Mouse (Mus musculus): ENCODE measurements around the gene Prkcb.

DNA sequence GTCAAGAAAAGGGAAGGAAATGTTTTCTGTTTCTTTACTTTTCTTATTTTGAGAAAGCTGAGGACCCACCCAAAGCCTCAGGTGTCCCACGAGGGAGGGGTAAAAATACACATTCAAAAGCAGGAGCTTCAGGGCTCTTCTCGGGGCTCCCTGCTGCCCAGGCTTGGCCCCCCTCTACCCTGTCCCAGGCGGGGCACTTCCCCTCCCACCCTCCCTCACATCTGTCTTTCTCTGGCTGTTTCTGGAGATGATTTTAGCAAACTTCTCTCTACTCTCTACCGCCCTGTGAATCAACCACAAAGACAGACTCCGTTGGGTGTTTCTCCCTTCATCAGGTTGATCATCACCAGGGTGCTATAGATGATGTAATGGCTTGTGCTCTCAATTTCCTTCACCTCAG is 105.4 kb downstream of the Prkcb start:
- no peak for TF ChIP-seq CTCF (IDR thresholded peaks at IDR 0.05; ENCODE audit: extremely low read depth, insufficient read depth, low read length)
- TF ChIP-seq POLR2A (IDR thresholded peaks at IDR 0.05; ENCODE audit: extremely low read depth, insufficient read depth, low read length), result no peak

All from cortical plate, adult 2 months (tissue).